Mouse (Mus musculus): ENCODE results near the gene Lrp10.

The Lrp10 gene

GRCm38 (mm10) chr14:54433941-54434531 lies 29.9 kb upstream of the Lrp10 start:
- DNase-seq (ENCODE audit: low spot score in 2 of 2): no peak

- DNase-seq (ENCODE audit: low spot score in 2 of 2): no peak
Observed at GRCm38 (mm10) chr14:54435194-54435918, 28.6 kb upstream of the Lrp10 start.

DNA sequence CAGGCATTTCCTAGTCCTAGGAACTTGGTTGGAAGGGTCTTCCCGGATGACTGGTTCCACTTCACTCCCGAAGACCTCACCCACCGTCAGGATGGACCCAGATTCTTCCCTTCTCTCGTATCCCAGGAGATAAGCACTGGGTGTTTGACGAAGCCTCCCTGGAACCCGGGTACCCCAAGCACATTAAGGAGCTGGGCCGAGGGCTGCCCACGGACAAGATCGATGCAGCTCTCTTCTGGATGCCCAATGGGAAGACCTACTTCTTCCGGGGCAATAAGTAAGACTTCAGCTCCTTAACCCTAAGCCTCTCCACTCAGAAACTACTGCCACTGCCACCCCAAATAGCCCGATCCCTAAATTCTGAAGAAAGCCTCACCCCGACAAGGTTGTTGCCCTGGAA lies 24.8 kb upstream of the Lrp10 start:
- DNase-seq (ENCODE audit: low spot score in 2 of 2): no peak

DNA sequence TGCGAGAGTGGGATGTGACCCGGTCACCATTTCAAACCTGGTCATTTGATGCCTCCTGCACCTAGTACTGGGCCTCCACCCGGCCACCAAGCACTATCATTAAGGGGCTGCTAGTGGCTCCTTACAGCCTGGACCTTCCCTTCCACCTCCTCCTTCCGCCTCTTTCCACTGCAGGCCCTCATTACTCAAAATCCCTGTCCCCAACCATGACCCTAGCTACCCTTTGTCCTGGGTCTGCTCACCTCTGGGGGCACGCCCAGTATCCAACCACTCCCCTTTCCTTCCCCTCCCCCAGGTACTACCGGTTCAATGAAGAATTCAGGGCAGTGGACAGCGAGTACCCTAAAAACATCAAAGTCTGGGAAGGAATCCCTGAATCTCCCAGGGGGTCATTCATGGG lies 24.3 kb upstream of the Lrp10 start:
- no peak for DNase-seq (ENCODE audit: low spot score in 2 of 2)

- DNase-seq (ENCODE audit: low spot score in 2 of 2): no peak
Observed at GRCm38 (mm10) chr14:54440538-54440937, 23.4 kb upstream of the Lrp10 start.

GRCm38 (mm10) chr14:54441365-54441764 lies 22.6 kb upstream of the Lrp10 start:
- no peak for DNase-seq (ENCODE audit: low spot score in 2 of 2)

- DNase-seq (ENCODE audit: low spot score in 2 of 2): no peak
Observed at GRCm38 (mm10) chr14:54442548-54442947, 21.4 kb upstream of the Lrp10 start.

DNA sequence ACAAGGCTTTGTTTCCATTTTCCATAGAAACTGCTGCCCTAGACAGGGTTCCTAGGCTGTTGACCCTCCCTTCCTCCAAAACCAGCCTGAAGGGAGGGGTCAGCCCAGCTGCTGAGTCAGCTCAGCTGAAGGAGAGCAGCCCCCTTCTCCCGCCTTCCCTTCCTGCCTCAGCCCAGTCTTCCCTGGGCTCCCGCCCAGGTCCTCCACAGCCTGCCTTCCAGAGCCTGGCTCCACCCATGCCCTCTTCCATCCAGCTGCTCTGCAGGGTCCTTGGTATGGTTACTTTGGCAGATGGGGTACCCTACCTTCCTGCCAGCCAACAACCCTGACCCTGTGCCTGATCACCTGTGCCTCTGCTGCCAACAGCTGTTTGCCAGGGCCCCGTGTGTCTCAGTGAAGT lies 20.7 kb upstream of the Lrp10 start:
- DNase-seq (ENCODE audit: low spot score in 2 of 2): no peak

- no peak for DNase-seq (ENCODE audit: low spot score in 2 of 2)
Observed at GRCm38 (mm10) chr14:54443712-54444618, 20.0 kb upstream of the Lrp10 start.

DNA sequence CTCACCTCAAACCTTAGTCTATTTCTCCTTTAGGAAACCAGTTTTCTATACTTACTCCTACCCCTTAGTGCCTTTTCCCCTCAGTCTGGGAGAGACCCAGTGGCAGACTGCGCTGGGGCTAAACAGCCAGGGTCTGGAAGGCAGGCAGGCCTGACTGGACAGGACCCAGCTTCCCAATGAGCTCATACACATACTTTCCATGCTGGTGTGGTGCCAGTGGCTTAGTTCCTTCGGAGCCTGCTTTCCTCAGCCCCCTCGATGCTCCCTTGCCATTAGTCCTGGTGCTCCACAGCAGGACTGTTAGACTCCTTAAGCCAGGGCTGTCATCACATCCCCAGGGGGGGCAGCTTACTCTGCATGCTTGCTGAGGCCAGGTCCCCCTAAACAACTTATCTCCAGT lies 18.5 kb upstream of the Lrp10 start:
- no peak for DNase-seq (ENCODE audit: low spot score in 2 of 2)

GRCm38 (mm10) chr14:54453566-54453965 lies 10.4 kb upstream of the Lrp10 start:
- DNase-seq (ENCODE audit: low spot score in 2 of 2): no peak

- no peak for DNase-seq (ENCODE audit: low spot score in 2 of 2)
Observed at GRCm38 (mm10) chr14:54454669-54455528, 9.0 kb upstream of the Lrp10 start.

DNA sequence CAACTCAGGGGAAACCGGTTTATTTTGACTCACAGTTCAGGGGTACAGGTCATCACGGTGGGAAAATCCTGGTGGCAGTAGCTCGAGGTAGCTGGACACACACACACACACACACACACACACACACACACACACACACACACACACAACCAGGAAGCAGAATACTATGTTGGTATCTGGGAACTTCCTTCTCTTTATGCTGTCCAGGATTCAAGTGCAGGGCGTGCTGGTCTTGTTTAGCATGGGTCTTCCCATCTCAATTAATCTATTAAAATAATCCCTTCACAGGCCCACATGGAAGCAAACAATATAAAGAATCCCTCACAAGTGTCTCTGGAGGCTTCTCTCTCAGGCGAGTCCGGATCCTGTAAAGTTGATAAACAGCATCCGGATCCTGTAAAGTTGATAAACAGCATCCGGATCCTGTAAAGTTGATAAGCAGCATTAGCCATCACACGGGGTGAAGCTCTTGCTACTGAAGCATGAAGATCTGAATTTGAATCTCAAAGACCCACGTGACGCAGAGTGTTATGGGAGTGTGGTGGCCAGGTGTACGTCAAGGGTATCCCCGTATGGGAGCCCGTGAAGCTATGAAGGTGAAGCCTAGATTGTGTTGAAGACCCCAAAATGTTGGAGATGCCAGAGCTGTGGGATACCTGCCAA lies 5.9 kb upstream of the Lrp10 start:
- no peak for DNase-seq (ENCODE audit: low spot score in 2 of 2)

GRCm38 (mm10) chr14:54462146-54462545 lies 1.8 kb upstream of the Lrp10 start:
- DNase-seq (ENCODE audit: low spot score in 2 of 2): no peak

GRCm38 (mm10) chr14:54463108-54463958 lies 604 bp upstream of the Lrp10 start:
- no peak for DNase-seq (ENCODE audit: low spot score in 2 of 2)

DNA sequence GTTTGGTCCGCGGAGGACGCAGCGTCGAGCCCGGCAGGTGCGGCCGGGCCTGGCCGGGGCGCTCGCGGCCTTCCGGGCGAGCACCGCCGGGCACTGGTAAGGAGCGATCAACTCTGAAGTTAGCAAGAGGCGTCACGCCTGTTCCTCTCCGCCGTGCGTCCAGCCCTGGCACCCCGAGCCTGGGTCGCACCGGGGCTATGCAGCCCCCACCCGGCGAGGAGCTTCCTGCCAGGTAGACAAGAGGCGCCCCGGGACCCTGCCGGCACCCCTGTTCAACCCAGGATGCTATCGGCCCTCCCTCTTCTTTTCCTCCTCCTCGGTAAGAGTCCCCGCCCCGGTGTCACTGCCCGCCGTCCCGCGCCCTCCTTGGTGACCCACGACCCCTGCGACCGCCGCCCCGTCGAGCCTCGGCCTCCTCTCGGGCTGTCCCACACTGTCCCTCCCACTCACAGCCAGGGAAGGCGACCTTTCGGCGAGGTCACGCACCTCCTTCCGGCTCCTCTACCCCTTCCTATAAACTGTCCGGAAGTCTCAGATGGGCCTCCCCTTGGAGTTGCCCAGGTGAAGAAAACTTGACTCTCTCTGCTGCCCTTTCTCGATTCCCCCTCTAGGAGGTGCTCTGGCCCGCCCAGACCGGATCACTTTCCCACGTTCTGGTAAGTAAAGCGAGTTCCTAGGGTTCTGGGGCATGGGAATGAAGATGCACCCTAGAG lies 512 bp downstream of the Lrp10 start:
- no peak for DNase-seq (ENCODE audit: low spot score in 2 of 2)

- DNase-seq (ENCODE audit: low spot score in 2 of 2): no peak
Observed at GRCm38 (mm10) chr14:54471467-54471866, 7.5 kb downstream of the Lrp10 start.

GRCm38 (mm10) chr14:54472671-54473070 lies 8.7 kb downstream of the Lrp10 start:
- no peak for DNase-seq (ENCODE audit: low spot score in 2 of 2)

DNA sequence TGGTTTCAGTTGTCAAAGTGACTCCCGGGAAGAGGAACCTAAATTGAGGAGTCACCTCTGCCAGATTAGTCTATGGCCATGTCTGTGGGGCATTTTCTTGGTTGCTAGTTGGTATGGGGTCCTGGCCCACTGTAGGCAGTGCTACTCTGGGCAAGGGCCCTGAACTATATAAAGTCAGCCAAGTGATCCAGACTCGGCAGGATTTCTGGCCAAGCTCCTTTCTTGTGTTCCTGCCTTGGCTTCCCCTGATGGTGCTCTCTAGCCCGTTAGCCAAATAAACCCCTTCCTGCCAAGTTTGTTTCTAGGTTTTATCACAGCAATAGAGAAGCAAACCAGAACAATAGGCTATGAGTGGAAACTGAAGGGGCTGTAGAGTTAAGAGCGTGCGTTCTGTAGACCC lies 10.8 kb downstream of the Lrp10 start:
- DNase-seq (ENCODE audit: low spot score in 2 of 2): no peak
